Mouse (Mus musculus) liver, embryonic 14.5 days (tissue): ENCODE results near the gene Flywch2. TPM values are rescaled to one million over a fixed set of nuclear protein-coding genes. Genes with fewer than 3 reads are reported as not detected.

Source experiments
- ATAC-seq: fragments of 200-750 bp; cut with Nextera tagmentation; 2 replicates; pipeline ENCODE4 v1.8.0; 2017; ENCODE audit warnings: moderate number of reproducible peaks, mild to moderate bottlenecking, moderate library complexity; ENCODE audit not compliant: insufficient read depth
- DNase-seq, 3 experiments: peaks; one replicate each; pipeline ENCODE4 v3.0.0-alpha.2; 2012 to 2013; ENCODE audit warnings: low read depth in 3 of 3, low spot score in 3 of 3
- H3K27ac ChIP-seq: fragments of 300-500 bp; sonication (generic); 2 replicates; pipeline ENCODE4 v1.5.1; 2014; ENCODE audit warnings: moderate library complexity, mild to moderate bottlenecking, control low read depth, inconsistent platforms
- H3K27me3 ChIP-seq: fragments of 300-500 bp; sonication (generic); 2 replicates; pipeline ENCODE4 v1.6.1; 2014; ENCODE audit warnings: mild to moderate bottlenecking, low read length, moderate library complexity; ENCODE audit not compliant: control insufficient read depth, insufficient read depth
- H3K36me3 ChIP-seq: fragments of 300-500 bp; sonication (generic); replicated peaks from 2 replicates; pipeline ENCODE4 v1.6.1; 2014; ENCODE audit warnings: low read depth; ENCODE audit not compliant: control insufficient read depth, insufficient read depth
- H3K4me1 ChIP-seq, 2 experiments: fragments of 200-500 bp in 1 of 2; fragments of 300-500 bp in 1 of 2; sonication (generic) in 1 of 2; replicated peaks; 2 replicates each; pipeline ENCODE4 v1.6.1; 2012 to 2014; ENCODE audit warnings: antibody characterized with exemption in 1 of 2, inconsistent platforms in 1 of 2, low read length in 1 of 2; ENCODE audit not compliant: control insufficient read depth in 2 of 2, insufficient read depth in 2 of 2
- H3K4me2 ChIP-seq: fragments of 300-500 bp; sonication (generic); 2 replicates; pipeline ENCODE4 v1.6.1; 2014; ENCODE audit warnings: low read depth, mild to moderate bottlenecking, control low read depth, moderate library complexity
- H3K4me3 ChIP-seq, 2 experiments: fragments of 200-500 bp in 1 of 2; fragments of 300-500 bp in 1 of 2; sonication (generic) in 1 of 2; 2 replicates each; pipeline ENCODE4 v1.5.1; 2012 to 2014; ENCODE audit warnings: low read depth in 2 of 2, low read length in 2 of 2, mild to moderate bottlenecking in 2 of 2, control low read depth in 1 of 2, inconsistent platforms in 1 of 2, moderate library complexity in 1 of 2; ENCODE audit not compliant: insufficient read depth in 1 of 2
- H3K9ac ChIP-seq: fragments of 300-500 bp; sonication (generic); replicated peaks from 2 replicates; pipeline ENCODE4 v1.6.1; 2014; ENCODE audit warnings: mild to moderate bottlenecking, control low read depth, moderate library complexity
- H3K9me3 ChIP-seq: fragments of 300-500 bp; sonication (generic); 2 replicates; pipeline ENCODE4 v1.6.1; 2016; ENCODE audit warnings: low read length, mixed read lengths; ENCODE audit not compliant: control insufficient read depth
- CTCF ChIP-seq: IDR thresholded peaks from 2 replicates; pipeline ENCODE4 v1.5.1; 2016; ENCODE audit warnings: antibody characterized with exemption, low read depth, control low read depth
- EP300 ChIP-seq: IDR thresholded peaks from 2 replicates; pipeline ENCODE4 v1.6.1; 2016; ENCODE audit warnings: antibody characterized with exemption, low read depth
- WGBS: fragments of 180-500 bp; shearing (Covaris S2); extraction: QIAGEN DNeasy Blood & Tissue Kit; methylation state at CpG from one replicate; pipeline ENCODE4 v1.1.7; 2014; ENCODE audit not compliant: insufficient replicate concordance; 5-methylcytosine and 5-hydroxymethylcytosine counted together
- polyA plus RNA-seq, 2 experiments: library from polyadenylated mRNA; depleted of rRNA in 1 of 2; stranded (reverse) in 1 of 2; unstranded in 1 of 2; fragments of >200 nt; fragmentation: Nextera tagmentation in 1 of 2; extraction: Ambion mirVana in 1 of 2; gene quantifications; 2 replicates each; pipeline versions ENCODE4 v1.2.1 to v1.2.3; 2012 to 2014

The Flywch2 gene
- polyA plus RNA-seq, 2 experiments: 0.79 to 1.0 TPM

DNA sequence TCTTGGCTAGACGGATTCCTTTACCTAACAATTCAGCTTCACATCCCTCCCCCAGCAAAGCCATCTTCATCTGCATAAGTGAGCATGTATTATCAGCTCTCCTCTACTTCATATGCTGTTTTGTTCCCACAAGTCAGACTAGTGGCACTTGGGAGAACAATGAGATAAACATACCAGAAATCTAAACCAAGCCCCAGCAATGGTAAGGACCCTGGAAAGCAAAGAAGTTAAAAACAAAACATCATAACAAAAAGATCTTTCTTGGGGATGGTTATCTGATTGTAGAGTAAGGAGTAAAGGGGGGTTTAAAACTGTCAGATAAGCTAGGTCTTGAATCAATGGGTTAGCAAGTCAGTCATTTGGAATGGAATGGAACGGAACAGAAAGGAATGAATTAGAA, 15.4 kb downstream of the Flywch2 start:
- Histone ChIP-seq H3K27me3 (no peaks in the 10 kb centered on the region), H3K27ac (no peak overlapping the region), H3K36me3 (no peaks in the 10 kb centered on the region), H3K4me3 (peak overlapping the region; percentile 70 to 85), H3K9ac (peak overlapping the region; percentile 74), H3K4me2 (peak overlapping the region; percentile 91), H3K9me3 (no peaks in the 10 kb centered on the region), H3K4me1 (peaks cover 7 to 9% of the 10 kb centered on the region in 2 experiments)
- DNase-seq (no peak), ATAC-seq (no peak)
- 25% methylated on average over 2 of the region's 2 CpGs for WGBS
- no peak for TF ChIP-seq CTCF
- TF ChIP-seq EP300: no peak

DNA sequence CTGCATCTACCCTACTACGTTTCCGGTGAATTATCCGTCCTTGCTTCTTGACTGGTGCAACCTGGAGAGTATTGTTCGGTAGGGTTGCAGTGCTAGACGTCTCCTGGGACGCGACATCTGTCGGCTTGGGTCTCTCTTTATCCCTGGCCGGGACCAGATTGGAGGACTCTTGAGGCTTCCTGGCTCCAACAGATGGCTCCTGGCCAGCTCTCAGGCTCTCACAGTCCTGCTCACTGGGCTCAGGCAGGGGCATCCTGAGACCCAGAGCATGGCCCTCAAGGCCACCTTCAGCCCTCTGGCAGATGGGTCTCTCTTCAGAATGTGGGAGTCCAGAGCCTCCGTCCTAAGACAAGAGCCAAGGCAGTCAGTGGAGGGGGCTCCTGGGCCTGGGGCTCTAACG, 22.9 kb downstream of the Flywch2 start:
- Histone ChIP-seq H3K36me3 (no peaks in the 10 kb centered on the region), H3K9me3 (no peaks in the 10 kb centered on the region), H3K27me3 (no peaks in the 10 kb centered on the region), H3K27ac (no peak overlapping the region), H3K4me2 (no peak overlapping the region), H3K9ac (no peak overlapping the region), H3K4me3 (no peak overlapping the region), H3K4me1 (peaks cover 0 to 3% of the 10 kb centered on the region in 2 experiments; a peak in 1 of 4 replicates)
- TF ChIP-seq EP300 (no peak), CTCF (no peak)
- DNase-seq: no peak
- no peak for ATAC-seq
- WGBS: 75% methylated on average over 11 of the region's 11 CpGs

GRCm38 (mm10) chr17:23761155-23761554, 24.7 kb downstream of the Flywch2 start:
- H3K4me1 ChIP-seq: peaks cover 0 to 3% of the 10 kb centered on the region in 2 experiments; a peak in 1 of 4 replicates
- DNase-seq (no peak), ATAC-seq (no peak)
- no peak overlapping the region for H3K4me2 ChIP-seq
- no peaks in the 10 kb centered on the region for H3K27me3 ChIP-seq
- TF ChIP-seq EP300: no peak
- no peak for TF ChIP-seq CTCF
- no peaks in the 10 kb centered on the region for H3K36me3 ChIP-seq
- 76% methylated on average over 3 of the region's 3 CpGs for WGBS
- H3K9ac ChIP-seq: no peak overlapping the region
- H3K27ac ChIP-seq: no peak overlapping the region
- no peak overlapping the region for H3K4me3 ChIP-seq
- H3K9me3 ChIP-seq: no peaks in the 10 kb centered on the region

DNA sequence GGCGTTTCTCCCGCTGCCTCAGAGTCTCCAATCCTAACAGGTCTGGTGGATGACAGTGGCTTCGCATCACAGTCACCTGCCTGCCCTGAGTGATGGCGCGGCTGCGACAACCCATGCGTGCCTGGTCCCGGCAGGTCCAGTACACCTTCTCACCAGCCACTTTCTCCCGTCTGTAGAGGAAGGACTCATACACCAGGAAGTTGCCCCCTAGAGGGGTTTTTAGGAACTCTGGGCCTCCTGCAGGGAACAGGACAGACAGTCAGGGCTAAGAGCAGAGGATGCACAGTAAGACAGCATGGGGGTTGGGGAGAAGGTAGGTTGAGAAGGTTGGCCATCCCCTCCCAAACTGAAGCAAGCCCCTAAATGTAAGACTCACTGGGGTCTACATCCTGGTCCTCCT, 25.6 kb downstream of the Flywch2 start:
- DNase-seq: no peak
- Histone ChIP-seq H3K4me3 (no peak overlapping the region), H3K9ac (no peak overlapping the region), H3K36me3 (no peaks in the 10 kb centered on the region), H3K4me1 (peaks cover 0 to 3% of the 10 kb centered on the region in 2 experiments; a peak in 1 of 4 replicates), H3K9me3 (no peaks in the 10 kb centered on the region), H3K27ac (no peak overlapping the region), H3K4me2 (no peak overlapping the region), H3K27me3 (no peaks in the 10 kb centered on the region)
- no peak for ATAC-seq
- WGBS: 83% methylated on average over 9 of the region's 9 CpGs
- no peak for TF ChIP-seq EP300

GRCm38 (mm10) chr17:23758801-23759200, 27.1 kb downstream of the Flywch2 start:
- no peak for ATAC-seq

More at GRCm38 (mm10) chr17:23758801-23759200, 27.1 kb downstream of the Flywch2 start:
- TF ChIP-seq CTCF (no peak), EP300 (no peak)
- H3K27me3 ChIP-seq: no peaks in the 10 kb centered on the region
- DNase-seq: no peak
- H3K4me2 ChIP-seq: no peak overlapping the region
- no peaks in the 10 kb centered on the region for H3K9me3 ChIP-seq
- WGBS: 85% methylated on average over 8 of the region's 8 CpGs
- no peak overlapping the region for H3K4me3 ChIP-seq
- H3K27ac ChIP-seq: no peak overlapping the region
- H3K9ac ChIP-seq: no peak overlapping the region
- H3K4me1 ChIP-seq: peaks cover 0 to 3% of the 10 kb centered on the region in 2 experiments; a peak in 1 of 4 replicates
- H3K36me3 ChIP-seq: no peaks in the 10 kb centered on the region
